Mouse (Mus musculus): Measurements from ENCODE around the gene Agap3. TPM values are rescaled to one million over a fixed set of nuclear protein-coding genes. Genes with fewer than 3 reads are reported as not detected.
A peak's percentile ranks its signal among the peaks of the same experiment; 100 is the strongest.

Gene Agap3
- polyA plus RNA-seq, 1 experiment from 2014 or later, result 80.9 TPM

DNA sequence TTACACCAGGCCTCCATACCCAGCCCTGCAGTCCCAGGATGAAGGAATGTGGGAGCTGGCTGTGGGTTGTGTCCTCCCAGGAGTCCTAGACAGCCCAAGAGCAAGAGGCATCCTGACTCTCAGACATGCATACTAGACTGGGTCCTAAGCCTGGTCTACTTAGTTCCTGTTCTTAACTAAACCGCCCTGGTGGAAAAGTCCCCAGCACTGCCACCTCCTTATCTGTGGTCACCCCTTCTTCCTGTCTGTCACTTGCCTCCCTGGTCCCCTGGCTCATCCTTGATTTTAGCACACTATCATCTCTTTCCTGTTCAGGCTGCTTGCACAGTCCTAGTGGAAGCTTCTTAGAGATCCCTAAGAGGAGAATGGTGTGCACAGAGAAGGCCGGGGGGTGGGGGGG, 53.5 kb downstream of the Agap3 start:
- Histone ChIP-seq H3K27me3 (peaks cover 22% of the 10 kb centered on the region), H3K4me2 (no peak overlapping the region), H3K9ac (no peak overlapping the region), H3K27ac (replicated peaks) (no peak overlapping the region), H3K36me3 (peaks cover 33% of the 10 kb centered on the region), H3K4me1 (replicated peaks) (peaks cover 27% of the 10 kb centered on the region), H3K4me3 (no peak overlapping the region), H3K9me3 (peaks cover 3% of the 10 kb centered on the region)
- ATAC-seq (ENCODE audit: low read depth), result no peak; the same call in 1 of the 2 replicates
- 56% methylated on average over 2 of the region's 2 CpGs for WGBS

DNA sequence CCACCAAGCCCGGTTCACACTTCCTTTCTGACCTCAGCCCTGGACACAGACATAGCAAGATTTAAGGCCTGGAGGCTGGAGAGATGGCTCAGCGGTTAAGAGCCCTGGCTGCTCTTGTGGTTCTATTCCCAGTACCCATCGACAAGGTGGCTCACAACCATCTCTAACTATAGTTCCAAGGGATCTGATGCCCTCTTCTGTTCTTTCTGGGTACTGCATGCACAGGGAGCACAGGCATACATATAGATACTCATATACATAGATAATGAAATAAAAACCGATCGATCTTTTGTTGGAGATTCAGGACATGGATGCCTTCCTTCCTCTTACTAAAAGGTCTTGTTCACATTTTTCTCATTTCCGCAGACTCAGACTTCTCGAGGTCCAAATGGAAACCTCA, 56.4 kb downstream of the Agap3 start:
- Histone ChIP-seq H3K9me3 (peaks cover 3% of the 10 kb centered on the region), H3K9ac (no peak overlapping the region), H3K4me3 (no peak overlapping the region), H3K4me2 (no peak overlapping the region), H3K4me1 (replicated peaks) (peaks cover 27% of the 10 kb centered on the region), H3K27ac (replicated peaks) (no peak overlapping the region), H3K36me3 (peaks cover 7% of the 10 kb centered on the region; the same call in 1 of the 2 replicates), H3K27me3 (peaks cover 21% of the 10 kb centered on the region)
- no peak for ATAC-seq (ENCODE audit: low read depth)
- WGBS, result 93% methylated on average over 7 of the region's 7 CpGs

DNA sequence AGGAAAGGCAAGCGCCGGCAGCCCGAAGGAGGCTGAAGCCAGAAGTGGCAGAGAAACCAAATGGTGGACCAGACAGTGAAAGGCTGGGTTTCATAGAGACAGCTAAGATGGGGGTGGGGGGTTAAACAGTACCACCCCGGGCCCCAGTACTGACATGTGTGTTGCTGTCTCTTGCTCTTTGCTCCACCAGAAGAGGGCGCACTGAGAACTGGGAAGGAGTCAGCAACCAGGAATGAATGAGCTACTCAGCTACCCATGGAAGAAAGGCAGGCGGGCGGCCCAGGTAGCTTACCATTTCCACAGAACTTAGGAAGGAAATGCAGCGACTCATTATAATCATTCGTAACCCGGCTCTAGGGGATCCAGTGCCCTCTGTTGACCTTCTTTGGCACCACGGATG, 58.7 kb downstream of the Agap3 start:
- Histone ChIP-seq H3K36me3 (peaks cover 7% of the 10 kb centered on the region; the same call in 1 of the 2 replicates), H3K27me3 (no peaks in the 10 kb centered on the region), H3K9ac (no peak overlapping the region), H3K4me3 (no peak overlapping the region), H3K4me2 (no peak overlapping the region), H3K4me1 (replicated peaks) (peaks cover 14% of the 10 kb centered on the region), H3K27ac (replicated peaks) (no peak overlapping the region), H3K9me3 (peaks cover 3% of the 10 kb centered on the region)
- WGBS, result 53% methylated on average over 11 of the region's 11 CpGs
- ATAC-seq (ENCODE audit: low read depth), result no peak; the same call in 1 of the 2 replicates

DNA sequence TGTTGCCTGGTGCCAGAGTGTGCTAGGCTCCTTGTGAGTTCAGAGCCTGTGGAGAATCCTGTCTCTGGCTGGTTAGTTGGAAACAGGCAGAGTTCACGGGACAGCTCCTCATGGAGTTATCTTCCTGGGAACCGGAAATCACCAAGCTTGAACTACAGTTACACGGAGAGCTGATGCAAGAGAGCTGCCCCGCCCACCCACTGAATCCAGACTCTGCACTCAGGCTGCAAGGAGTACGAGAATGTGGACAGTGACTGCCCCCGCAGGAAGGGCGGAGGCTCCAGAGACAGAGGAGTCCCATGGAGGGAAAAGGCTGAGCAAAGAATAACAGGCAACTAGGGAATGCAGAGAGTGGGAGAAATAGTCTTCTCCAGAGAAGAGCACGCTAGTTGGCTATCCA, 60.3 kb downstream of the Agap3 start:
- H3K27me3 ChIP-seq, result no peaks in the 10 kb centered on the region
- no peak overlapping the region for H3K4me2 ChIP-seq
- 52% methylated on average over 8 of the region's 8 CpGs for WGBS
- H3K27ac ChIP-seq (replicated peaks), result no peak overlapping the region
- H3K4me1 ChIP-seq (replicated peaks), result peaks cover 14% of the 10 kb centered on the region
- H3K36me3 ChIP-seq, result peaks cover 7% of the 10 kb centered on the region; the same call in 1 of the 2 replicates
- H3K4me3 ChIP-seq, result no peak overlapping the region
- no peak for ATAC-seq (ENCODE audit: low read depth)
- peaks cover 3% of the 10 kb centered on the region for H3K9me3 ChIP-seq
- no peak overlapping the region for H3K9ac ChIP-seq

DNA sequence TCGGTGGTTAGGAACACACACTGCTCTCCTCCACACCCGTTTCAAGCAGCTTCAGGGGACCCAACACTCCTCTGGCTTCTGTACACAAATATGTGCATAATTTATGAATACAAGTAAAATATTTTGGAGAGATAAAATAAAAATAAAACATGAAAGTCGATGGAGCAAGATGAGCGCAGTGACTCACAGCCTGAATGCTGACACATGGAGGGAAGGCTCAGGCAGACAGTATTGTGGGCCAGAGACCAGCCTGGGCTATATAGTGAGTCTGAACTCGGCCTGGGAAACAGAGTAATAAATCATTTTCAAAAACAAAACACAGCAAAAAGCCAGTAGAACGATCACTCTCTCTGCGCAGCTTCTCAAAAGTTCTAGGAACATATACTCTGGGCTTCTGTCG, 69.4 kb downstream of the Agap3 start:
- Histone ChIP-seq H3K4me3 (no peak overlapping the region), H3K27ac (replicated peaks) (no peak overlapping the region), H3K4me1 (replicated peaks) (peaks cover 21% of the 10 kb centered on the region), H3K9ac (no peak overlapping the region), H3K27me3 (peaks cover 54% of the 10 kb centered on the region), H3K4me2 (peak overlapping the region; percentile 90), H3K9me3 (no peaks in the 10 kb centered on the region), H3K36me3 (no peaks in the 10 kb centered on the region)
- WGBS, result 67% methylated on average over 8 of the region's 8 CpGs
- ATAC-seq (ENCODE audit: low read depth), result no peak

DNA sequence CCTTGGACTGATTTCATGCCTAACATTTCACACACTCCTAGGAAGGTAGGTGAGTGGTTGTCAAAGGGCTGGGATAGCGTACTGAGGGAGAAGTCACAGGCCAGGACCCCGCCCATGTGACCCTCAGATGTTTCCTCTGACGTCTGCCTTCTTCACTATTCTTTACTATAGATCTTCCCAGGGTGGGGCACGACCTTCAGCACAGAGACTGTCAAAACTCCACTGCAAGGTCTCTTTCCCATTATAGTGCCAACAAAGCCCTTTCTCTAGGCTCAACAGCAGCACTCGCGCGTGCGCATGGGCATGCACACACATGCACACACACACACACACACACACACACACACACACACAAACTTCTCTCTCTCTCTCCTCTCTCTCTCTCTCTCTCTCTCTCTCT, 71.8 kb downstream of the Agap3 start:
- Histone ChIP-seq H3K27ac (replicated peaks) (no peak overlapping the region), H3K9ac (0 out of 2 replicates have a peak overlapping the region, but pooled peaks have one; percentile 79), H3K4me2 (peak overlapping the region; percentile 90), H3K36me3 (no peaks in the 10 kb centered on the region), H3K9me3 (no peaks in the 10 kb centered on the region), H3K4me1 (replicated peaks) (peaks cover 42% of the 10 kb centered on the region), H3K4me3 (peak overlapping the region; percentile 55), H3K27me3 (peaks cover 72% of the 10 kb centered on the region)
- no peak for ATAC-seq (ENCODE audit: low read depth)
- WGBS, result 17% methylated on average over 8 of the region's 8 CpGs

DNA sequence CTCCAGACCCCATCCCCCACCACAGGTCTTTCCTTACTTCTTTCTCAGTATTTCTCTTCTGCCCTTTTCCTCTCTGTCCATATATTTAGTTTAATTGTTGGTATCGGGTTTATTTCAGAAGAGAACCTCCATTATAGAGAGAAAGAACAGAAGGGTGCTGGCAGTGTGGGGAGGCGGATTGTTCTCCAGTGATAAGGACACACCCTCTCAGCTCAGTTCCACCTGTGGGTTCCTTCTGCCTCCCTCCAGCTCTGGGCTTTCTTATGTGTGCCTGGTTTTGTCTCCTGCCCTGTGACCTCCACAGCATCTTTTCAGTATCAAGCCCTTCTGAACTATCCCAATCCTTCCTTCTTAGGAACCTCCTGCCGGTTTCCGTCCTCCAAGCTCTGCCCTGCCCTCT, 72.5 kb downstream of the Agap3 start:
- Histone ChIP-seq H3K4me3 (peak overlapping the region; percentile 55), H3K4me2 (peak overlapping the region; percentile 90), H3K36me3 (no peaks in the 10 kb centered on the region), H3K27me3 (peaks cover 79% of the 10 kb centered on the region), H3K9ac (peak overlapping the region; percentile 79), H3K27ac (replicated peaks) (no peak overlapping the region), H3K4me1 (replicated peaks) (peaks cover 42% of the 10 kb centered on the region), H3K9me3 (no peaks in the 10 kb centered on the region)
- no peak for ATAC-seq (ENCODE audit: low read depth)
- 16% methylated on average over 4 of the region's 4 CpGs for WGBS

DNA sequence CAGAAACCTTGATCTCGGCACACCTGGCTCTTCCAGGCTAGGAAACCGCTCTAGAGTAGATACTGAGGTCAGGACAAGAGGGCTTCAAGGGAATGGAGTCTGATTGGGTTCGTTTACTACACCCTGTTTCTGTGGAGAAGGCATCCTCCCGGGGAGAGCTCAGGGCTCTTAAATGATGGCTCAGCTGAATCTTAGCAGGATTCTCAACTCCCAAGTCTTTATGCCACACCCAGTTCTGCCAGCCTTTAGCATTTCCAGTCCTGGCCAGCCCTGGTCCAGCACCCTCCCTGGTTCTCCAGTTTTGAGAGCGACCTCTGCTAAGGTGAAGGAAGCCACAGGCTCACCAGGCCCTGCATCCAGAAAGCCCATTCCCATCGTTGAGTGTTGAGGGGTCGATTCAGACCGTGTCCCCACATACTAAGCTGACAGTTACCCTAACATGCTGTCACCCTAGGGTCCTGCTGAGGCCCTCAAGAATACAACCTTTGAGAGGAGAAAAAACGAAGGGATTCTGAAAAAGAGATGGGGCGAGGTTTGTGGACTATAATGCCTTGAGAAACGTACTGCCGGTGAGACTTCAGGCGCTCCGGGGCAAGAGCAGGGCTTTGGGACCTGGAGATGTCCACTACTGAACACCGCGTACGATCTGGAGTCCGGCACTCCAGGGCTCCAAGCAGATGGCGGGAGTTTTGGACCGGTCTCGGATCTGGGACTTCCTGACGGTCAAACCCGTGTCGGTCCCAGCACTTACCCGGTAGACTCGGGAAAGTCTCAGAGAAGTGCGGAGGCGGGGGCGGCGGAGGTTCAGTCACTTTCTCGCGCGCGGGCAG, 73.6 kb downstream of the Agap3 start:
- peak overlapping the region; percentile 90 for H3K4me2 ChIP-seq
- peaks cover 82% of the 10 kb centered on the region for H3K27me3 ChIP-seq
- no peaks in the 10 kb centered on the region for H3K9me3 ChIP-seq
- H3K4me1 ChIP-seq (replicated peaks), result peaks cover 46% of the 10 kb centered on the region
- peak overlapping the region; percentile 79 for H3K9ac ChIP-seq
- H3K27ac ChIP-seq (replicated peaks), result peak overlapping the region; percentile 78
- H3K36me3 ChIP-seq, result no peaks in the 10 kb centered on the region
- H3K4me3 ChIP-seq, result peak overlapping the region; percentile 55
- ATAC-seq (ENCODE audit: low read depth), result no peak
- 2% methylated on average over 34 of the region's 34 CpGs for WGBS

DNA sequence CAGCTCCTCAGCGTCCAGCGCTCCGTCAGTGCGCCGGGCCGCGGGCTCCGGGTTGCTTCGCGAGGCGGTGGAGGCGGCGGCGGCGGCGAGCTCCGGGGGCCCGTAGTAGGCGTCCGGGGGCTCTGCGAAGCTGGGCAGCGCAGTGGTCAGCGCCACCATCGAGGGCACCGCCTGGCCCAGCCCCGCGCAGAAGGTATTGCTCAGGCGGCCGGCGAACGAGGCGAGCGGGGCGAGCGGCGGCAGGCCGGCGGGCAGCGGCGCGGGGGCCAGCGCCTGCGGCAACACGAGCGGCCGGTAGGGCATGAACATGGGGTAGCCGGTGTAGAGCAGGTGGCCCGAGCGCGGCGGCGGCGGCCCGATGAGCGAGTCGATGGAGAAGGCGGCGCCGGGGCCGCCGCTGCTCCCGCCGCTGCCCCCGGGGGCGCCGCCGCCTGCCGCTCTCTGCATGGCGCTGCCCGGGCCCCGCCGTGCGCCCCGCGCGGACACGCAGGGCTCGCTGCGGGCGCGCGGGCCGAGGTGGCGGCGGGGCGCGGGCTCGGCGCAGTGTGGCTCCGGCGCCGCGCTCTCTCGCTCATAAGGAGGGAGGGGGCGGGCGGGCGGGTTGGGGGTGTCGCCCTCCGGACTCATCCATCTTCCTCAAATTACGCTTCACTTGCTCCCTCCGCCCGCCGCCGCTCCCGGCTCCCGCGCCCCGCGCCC, 74.4 kb downstream of the Agap3 start:
- peak overlapping the region; percentile 78 for H3K27ac ChIP-seq (replicated peaks)
- H3K4me2 ChIP-seq, result peak overlapping the region; percentile 90
- WGBS, result under 1% methylated on average over 58 of the region's 109 CpGs

DNA sequence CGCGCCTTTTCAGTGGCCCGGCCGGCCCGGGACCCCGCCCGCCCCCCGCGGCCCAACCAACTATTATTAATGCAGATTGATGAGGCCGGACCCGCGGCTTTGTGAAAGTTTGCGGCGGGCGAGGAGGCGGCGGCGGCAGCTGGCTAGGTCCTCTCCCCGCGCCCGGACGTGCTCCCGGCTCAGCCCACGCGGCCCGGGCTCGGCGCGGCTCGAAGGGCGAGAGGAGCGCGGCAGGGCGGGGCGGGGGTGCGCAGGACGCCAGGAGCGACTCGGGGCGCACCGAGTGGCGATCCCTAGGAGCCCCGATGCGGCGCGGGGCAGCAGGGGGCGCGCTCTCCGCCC, 74.9 kb downstream of the Agap3 start, which contains the start of gene Gbx1:
Gene Gbx1, minus strand, starts transcription at position 314 of the 342 bp plus-strand sequence.
- H3K4me2 ChIP-seq, result peak within 1 kb of the TSS; percentile 90
- H3K27ac ChIP-seq (replicated peaks), result peak within 1 kb of the TSS; percentile 78
- peak; percentile 24 for ATAC-seq (ENCODE audit: low read depth)
- under 1% methylated on average over 42 of the region's 49 CpGs for WGBS
- no peaks in the 10 kb centered on the region for H3K9me3 ChIP-seq
- peak within 1 kb of the TSS; percentile 79 for H3K9ac ChIP-seq
- H3K4me3 ChIP-seq, result peak within 1 kb of the TSS; percentile 55
- H3K36me3 ChIP-seq, result no peaks in the 10 kb centered on the region
- H3K4me1 ChIP-seq (replicated peaks), result peaks cover 47% of the 10 kb centered on the region
- peaks cover 87% of the 10 kb centered on the region for H3K27me3 ChIP-seq

More for the DNA sequence above, 74.4 kb downstream of the Agap3 start:
- H3K27me3 ChIP-seq, result peaks cover 87% of the 10 kb centered on the region
- no peaks in the 10 kb centered on the region for H3K36me3 ChIP-seq
- peak; percentile 62 for ATAC-seq (ENCODE audit: low read depth)
- H3K9ac ChIP-seq, result peak overlapping the region; percentile 79
- no peaks in the 10 kb centered on the region for H3K9me3 ChIP-seq
- peak overlapping the region; percentile 55 for H3K4me3 ChIP-seq
- peaks cover 47% of the 10 kb centered on the region for H3K4me1 ChIP-seq (replicated peaks)

DNA sequence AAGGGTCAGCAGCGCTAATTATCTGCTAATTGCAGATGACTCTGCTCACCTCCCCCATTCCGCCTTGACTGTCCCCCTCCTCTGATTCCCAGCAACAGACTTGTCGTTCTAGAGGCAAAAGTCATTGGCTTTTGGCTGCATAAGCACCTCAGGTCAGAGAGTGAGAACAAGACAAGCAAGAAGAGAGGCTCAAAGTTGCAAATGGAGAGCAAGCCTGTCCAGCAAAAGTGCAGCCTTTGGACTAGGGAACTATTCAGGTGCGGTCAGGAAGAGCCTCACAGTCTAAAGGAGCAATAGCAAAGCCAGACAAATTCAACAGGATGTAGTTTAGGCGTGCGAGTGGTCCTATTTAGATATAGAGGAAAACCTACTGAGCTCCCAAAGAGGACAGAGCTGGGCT, 75.8 kb downstream of the Agap3 start:
- peak overlapping the region; percentile 55; the same call in 1 of the 2 replicates for H3K4me3 ChIP-seq
- peaks cover 47% of the 10 kb centered on the region for H3K4me1 ChIP-seq (replicated peaks)
- no peak for ATAC-seq (ENCODE audit: low read depth)
- H3K27me3 ChIP-seq, result peaks cover 87% of the 10 kb centered on the region
- WGBS, result 12% methylated on average over 6 of the region's 6 CpGs
- no peak overlapping the region for H3K9ac ChIP-seq
- no peak overlapping the region for H3K27ac ChIP-seq (replicated peaks)
- peak overlapping the region; percentile 90 for H3K4me2 ChIP-seq
- H3K9me3 ChIP-seq, result no peaks in the 10 kb centered on the region
- no peaks in the 10 kb centered on the region for H3K36me3 ChIP-seq

DNA sequence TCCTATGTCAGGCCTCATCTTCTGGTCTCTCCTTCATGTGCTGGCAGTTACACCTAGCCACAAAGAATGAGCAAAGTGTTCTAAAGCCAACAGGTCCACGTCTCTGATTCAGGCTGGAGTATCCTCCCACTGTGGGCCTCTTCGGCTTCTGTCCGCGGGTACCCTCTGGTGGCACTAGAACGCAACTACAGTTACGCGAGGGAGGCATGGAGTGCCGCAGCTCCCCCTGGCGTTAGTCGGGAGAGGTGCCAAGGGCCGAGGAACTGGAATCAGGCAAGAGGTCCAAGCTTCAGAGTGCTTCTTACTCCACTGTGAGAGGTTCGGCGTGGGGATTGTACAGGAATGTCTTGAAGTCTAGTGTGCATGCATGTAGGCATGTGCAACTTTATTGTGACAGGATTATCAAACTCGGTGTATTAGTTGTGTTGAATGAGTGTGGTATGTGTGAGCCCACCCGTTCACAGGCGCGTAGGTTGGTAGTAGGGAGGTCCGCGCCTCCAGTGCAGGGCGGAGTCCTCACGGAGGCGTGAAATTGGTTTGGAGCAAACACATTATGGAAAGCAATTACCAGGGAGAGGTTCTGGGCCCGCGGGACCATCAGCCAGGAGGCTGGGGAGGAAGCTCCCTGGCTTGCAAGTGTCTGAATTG, 78.2 kb downstream of the Agap3 start:
- WGBS, result 15% methylated on average over 24 of the region's 24 CpGs
- peaks cover 37% of the 10 kb centered on the region for H3K4me1 ChIP-seq (replicated peaks)

More for the DNA sequence above, 78.2 kb downstream of the Agap3 start:
- no peak overlapping the region for H3K4me2 ChIP-seq
- H3K27me3 ChIP-seq, result peaks cover 67% of the 10 kb centered on the region
- H3K9me3 ChIP-seq, result no peaks in the 10 kb centered on the region
- H3K27ac ChIP-seq (replicated peaks), result peak overlapping the region; percentile 25; the same call in 1 of the 2 replicates
- no peak overlapping the region for H3K4me3 ChIP-seq
- no peaks in the 10 kb centered on the region for H3K36me3 ChIP-seq
- peak; percentile 52 for ATAC-seq (ENCODE audit: low read depth)
- no peak overlapping the region for H3K9ac ChIP-seq

Measured in neural tube, embryonic 13.5 days (tissue).